Comparison of ENCODE assay signal across 9 mouse cellular contexts in genomic region chr3:114065587-114065986, GRCm38 (mm10). TPM values are rescaled to one million over a fixed set of nuclear protein-coding genes. Genes with fewer than 3 reads are reported as not detected.
DNase-seq lines count a peak whose midpoint lies in the region; ATAC-seq and TF ChIP-seq lines count a peak whose summit lies in the region.
"Had no signal": no experiment of that assay in that cellular context is flagged by ENCODE, and none has a peak within 500 bp of the region (broad histone marks: within the 10 kb centered on the region; RNA-seq: fewer than 3 reads in every experiment).

No protein-coding gene starts in this region.

- 0 out of 2 replicates have a peak, but pooled peaks have one; percentile 44 for ATAC-seq in forebrain, embryonic 11.5 days (replicated peaks; ENCODE audit: low FRiP score)
- ATAC-seq in forebrain, embryonic 12.5 days (ENCODE audit: low FRiP score): no peak
- peak; percentile 58; the same call in 1 of the 2 replicates for ATAC-seq in hindbrain, embryonic 12.5 days (ENCODE audit: low FRiP score)
- ATAC-seq in limb, embryonic 13.5 days (ENCODE audit: low FRiP score, low read depth): peak; percentile 89
- ATAC-seq in lung, postnatal 0 days: no peak

- no peaks in the 10 kb centered on the region for H3K36me3 ChIP-seq in forebrain, embryonic 11.5 days (ENCODE audit: control insufficient read depth, insufficient read depth, low read length)
- H3K36me3 ChIP-seq in forebrain, embryonic 12.5 days (replicated peaks): no peaks in the 10 kb centered on the region
- no peaks in the 10 kb centered on the region for H3K36me3 ChIP-seq in hindbrain, embryonic 12.5 days
- H3K36me3 ChIP-seq in limb, embryonic 13.5 days: peaks cover 33% of the 10 kb centered on the region
- no peaks in the 10 kb centered on the region for H3K36me3 ChIP-seq in lung, postnatal 0 days (ENCODE audit: insufficient read depth, low read length)

- H3K27me3 ChIP-seq in forebrain, embryonic 11.5 days (ENCODE audit: control insufficient read depth, insufficient read depth, low read length): no peaks in the 10 kb centered on the region
- no peaks in the 10 kb centered on the region for H3K27me3 ChIP-seq in forebrain, embryonic 12.5 days
- H3K27me3 ChIP-seq in hindbrain, embryonic 12.5 days: no peaks in the 10 kb centered on the region
- no peaks in the 10 kb centered on the region for H3K27me3 ChIP-seq in limb, embryonic 13.5 days
- H3K27me3 ChIP-seq in lung, postnatal 0 days (replicated peaks; ENCODE audit: insufficient read depth, low read length): no peaks in the 10 kb centered on the region

- H3K4me1 ChIP-seq in forebrain, embryonic 11.5 days (replicated peaks; ENCODE audit: control insufficient read depth, insufficient read depth, low read length): no peaks in the 10 kb centered on the region
- no peaks in the 10 kb centered on the region for H3K4me1 ChIP-seq in forebrain, embryonic 12.5 days
- H3K4me1 ChIP-seq in hindbrain, embryonic 12.5 days: no peaks in the 10 kb centered on the region
- peaks cover 8% of the 10 kb centered on the region for H3K4me1 ChIP-seq in limb, embryonic 13.5 days
- no peaks in the 10 kb centered on the region for H3K4me1 ChIP-seq in lung, postnatal 0 days (ENCODE audit: insufficient read depth, low read depth, low read length)

- H3K4me3 ChIP-seq in forebrain, embryonic 11.5 days (ENCODE audit: low read depth, low read length): no peak overlapping the region
- H3K4me3 ChIP-seq in forebrain, embryonic 12.5 days (replicated peaks): no peak overlapping the region
- H3K4me3 ChIP-seq in hindbrain, embryonic 12.5 days: no peak overlapping the region
- H3K4me3 ChIP-seq in limb, embryonic 13.5 days: no peak overlapping the region
- H3K4me3 ChIP-seq in lung, postnatal 0 days (ENCODE audit: low read depth, low read length): no peak overlapping the region

- TF ChIP-seq EP300 in lung, postnatal 0 days (IDR thresholded peaks at IDR 0.05): no peak

- no peak overlapping the region for H3K27ac ChIP-seq in forebrain, embryonic 11.5 days (ENCODE audit: low read depth, low read length)
- H3K27ac ChIP-seq in forebrain, embryonic 12.5 days: no peak overlapping the region
- no peak overlapping the region for H3K27ac ChIP-seq in hindbrain, embryonic 12.5 days
- H3K27ac ChIP-seq in limb, embryonic 13.5 days: 0 out of 2 replicates have a peak overlapping the region, but pooled peaks have one; percentile 48
- no peak overlapping the region for H3K27ac ChIP-seq in lung, postnatal 0 days (ENCODE audit: low read length)

- no peak for DNase-seq in forebrain, embryonic 11.5 days (ENCODE audit: low spot score)
- peak; percentile 80 for DNase-seq in brain, adult 2 months (ENCODE audit: low read depth, low spot score)
- DNase-seq in cerebellum, adult 9-10 months: no peak
- DNase-seq in lung, postnatal 0 days (ENCODE audit: low spot score): no peak
- no peak for DNase-seq in thymus, postnatal 25 days

- H3K4me2 ChIP-seq in forebrain, embryonic 11.5 days (ENCODE audit: low read depth, low read length, severe bottlenecking): no peak overlapping the region
- H3K4me2 ChIP-seq in forebrain, embryonic 12.5 days: no peak overlapping the region
- H3K4me2 ChIP-seq in hindbrain, embryonic 12.5 days (replicated peaks): no peak overlapping the region
- 0 out of 2 replicates have a peak overlapping the region, but pooled peaks have one; percentile 19 for H3K4me2 ChIP-seq in limb, embryonic 13.5 days (replicated peaks)
- H3K4me2 ChIP-seq in lung, postnatal 0 days (replicated peaks; ENCODE audit: low read depth, low read length): no peak overlapping the region
- H3K4me2 ChIP-seq: liver, embryonic 11.5 days had no signal

- H3K9me3 ChIP-seq in forebrain, embryonic 11.5 days (ENCODE audit: control insufficient read depth, low read length): no peaks in the 10 kb centered on the region
- H3K9me3 ChIP-seq in forebrain, embryonic 12.5 days: no peaks in the 10 kb centered on the region
- H3K9me3 ChIP-seq in hindbrain, embryonic 12.5 days (replicated peaks): no peaks in the 10 kb centered on the region
- no peaks in the 10 kb centered on the region for H3K9me3 ChIP-seq in limb, embryonic 13.5 days
- no peaks in the 10 kb centered on the region for H3K9me3 ChIP-seq in lung, postnatal 0 days (ENCODE audit: low read length)

- 59% methylated on average over 4 of the region's 4 CpGs for WGBS in forebrain, embryonic 11.5 days
- 36% methylated on average over 4 of the region's 4 CpGs for WGBS in forebrain, embryonic 12.5 days
- 35% methylated on average over 4 of the region's 4 CpGs for WGBS in hindbrain, embryonic 12.5 days
- WGBS in limb, embryonic 13.5 days: 32% methylated on average over 4 of the region's 4 CpGs
- 46% methylated on average over 4 of the region's 4 CpGs for WGBS in lung, postnatal 0 days

- TF ChIP-seq CTCF in lung, postnatal 0 days (IDR thresholded peaks at IDR 0.05): no peak

- no peak overlapping the region for H3K9ac ChIP-seq in forebrain, embryonic 11.5 days (ENCODE audit: low read length)
- H3K9ac ChIP-seq in forebrain, embryonic 12.5 days: no peak overlapping the region
- H3K9ac ChIP-seq in hindbrain, embryonic 12.5 days: no peak overlapping the region
- no peak overlapping the region for H3K9ac ChIP-seq in limb, embryonic 13.5 days
- no peak overlapping the region for H3K9ac ChIP-seq in lung, postnatal 0 days (replicated peaks; ENCODE audit: low read depth)

RNA-seq across cellular contexts. Expression of gene Col11a1, which starts 35.2 kb away (rescaled TPM):
- polyA plus RNA-seq in forebrain, embryonic 11.5 days (2014; fragmentation: Nextera tagmentation; extraction: Ambion mirVana): 16.9 and 20.4 TPM in 2 replicates
- 21.3 and 23.8 TPM in 2 replicates for polyA plus RNA-seq in forebrain, embryonic 12.5 days (2016; fragmentation: Nextera tagmentation; extraction: Ambion mirVana)
- 52.6 and 78.5 TPM in 2 replicates for polyA plus RNA-seq in hindbrain, embryonic 12.5 days (2016; fragmentation: Nextera tagmentation; extraction: Ambion mirVana)
- 116 and 142 TPM in 2 replicates for polyA plus RNA-seq in limb, embryonic 13.5 days (2015; fragmentation: Nextera tagmentation; extraction: Ambion mirVana)
- 0.45 and 0.54 TPM in 2 replicates for polyA plus RNA-seq in lung, postnatal 0 days (2015; fragmentation: Nextera tagmentation; extraction: Ambion mirVana)

Comparison
In these comparisons a context has a peak if more than half of its experiments do, and no peak if none do; other contexts are left out.
1. ATAC-seq: peak in forebrain, embryonic 11.5 days (single experiment), hindbrain, embryonic 12.5 days (single experiment) and limb, embryonic 13.5 days (single experiment); none in forebrain, embryonic 12.5 days (single experiment) and lung, postnatal 0 days (single experiment).
2. RNA of gene Col11a1, which starts 35.2 kb away (polyA plus RNA-seq): 116 to 142 TPM in limb, embryonic 13.5 days, 52.6 to 78.5 TPM in hindbrain, embryonic 12.5 days, 21.3 to 23.8 TPM in forebrain, embryonic 12.5 days and 16.9 to 20.4 TPM in forebrain, embryonic 11.5 days; 0.45 to 0.54 TPM in lung, postnatal 0 days; every median in the first group is over 10 times any median in the second.